Mouse (Mus musculus) embryonic fibroblast, embryonic 13.5 days (primary cell): ENCODE data around the gene Nectin1.

Experiments used
- CTCF ChIP-seq: IDR thresholded peaks from 2 replicates; pipeline ENCODE4 v1.5.1; 2011; ENCODE audit warnings: mild to moderate bottlenecking, control low read depth, low read length, moderate library complexity, borderline replicate concordance; ENCODE audit not compliant: insufficient read depth
- POLR2A ChIP-seq: IDR thresholded peaks from 2 replicates; pipeline ENCODE4 v1.6.1; 2011; ENCODE audit warnings: low read depth, mild to moderate bottlenecking, control low read depth, low read length, moderate library complexity

DNA sequence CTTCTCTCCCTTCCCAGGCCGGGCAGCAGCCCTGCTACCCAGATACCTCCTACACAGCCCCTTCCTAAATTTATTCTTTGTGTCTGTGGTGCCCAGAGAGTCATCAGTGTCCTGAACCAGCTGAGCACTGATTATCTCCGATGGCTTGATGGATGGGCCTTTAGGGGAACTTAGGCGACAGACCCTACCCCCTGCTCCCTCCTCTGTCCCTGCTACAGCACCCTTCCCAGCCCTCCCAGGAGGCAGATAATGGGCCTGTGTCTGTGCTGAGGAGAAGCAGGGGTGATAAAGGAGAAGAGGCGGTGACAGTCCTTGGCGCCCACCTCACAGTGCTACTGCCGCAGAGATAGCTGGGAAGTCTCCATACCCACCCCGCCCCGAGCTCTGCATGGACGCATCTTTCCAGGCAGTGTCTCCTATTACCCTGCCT, 11.0 kb downstream of the Nectin1 start:
- no peak for TF ChIP-seq CTCF
- no peak for TF ChIP-seq POLR2A
